Mouse (Mus musculus): ENCODE data around the gene Ntm.

Gene Ntm

GRCm38 (mm10) chr9:29136039-29136438 is 826.9 kb downstream of the Ntm start:
- peak; percentile 14 for DNase-seq (ENCODE audit: low read depth, low spot score)

GRCm38 (mm10) chr9:29130717-29131292 is 832.1 kb downstream of the Ntm start:
- DNase-seq (ENCODE audit: low read depth, low spot score) = no peak

GRCm38 (mm10) chr9:29130316-29130715 is 832.6 kb downstream of the Ntm start:
- peak; percentile 43 for DNase-seq (ENCODE audit: low read depth, low spot score)

DNA sequence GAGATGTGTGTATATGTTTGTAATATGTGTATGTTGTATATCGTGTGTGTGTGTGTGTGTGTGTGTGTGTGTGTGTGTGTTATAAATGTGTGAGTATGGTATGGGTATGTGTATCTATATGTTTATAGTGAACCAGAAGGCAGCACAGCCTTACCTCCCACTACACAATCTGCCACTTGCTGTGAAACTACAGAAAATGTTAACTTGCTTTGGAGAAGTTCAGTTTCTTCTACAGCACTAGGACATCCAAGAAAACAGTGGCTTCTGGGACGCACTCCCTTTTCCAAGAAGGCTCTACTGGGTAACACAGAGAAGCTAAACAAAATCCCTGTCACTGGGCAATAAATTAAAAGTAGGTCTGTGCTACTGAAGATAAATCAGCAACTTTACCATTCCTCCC is 834.5 kb downstream of the Ntm start:
- DNase-seq (ENCODE audit: low read depth, low spot score) = no peak

DNA sequence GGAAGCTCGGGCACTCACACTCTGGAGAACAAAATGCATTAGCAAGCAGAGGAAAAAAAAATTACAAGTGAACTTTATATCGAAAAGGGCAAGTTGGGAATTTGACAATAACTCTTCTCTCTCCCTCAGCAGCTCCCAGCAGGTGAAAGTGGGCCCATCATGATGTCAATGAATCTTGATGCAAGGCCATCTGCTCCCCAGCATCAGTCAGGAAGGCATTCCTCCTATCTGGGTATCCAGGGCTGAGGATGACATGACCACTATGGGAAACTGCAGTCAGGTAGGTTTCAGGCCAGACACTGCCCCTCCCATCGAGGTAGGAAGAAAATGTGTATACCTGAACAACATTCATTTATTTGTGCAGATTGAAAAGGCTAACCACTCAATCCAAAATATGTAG is 838.5 kb downstream of the Ntm start:
- DNase-seq (ENCODE audit: low read depth, low spot score) = no peak

DNA sequence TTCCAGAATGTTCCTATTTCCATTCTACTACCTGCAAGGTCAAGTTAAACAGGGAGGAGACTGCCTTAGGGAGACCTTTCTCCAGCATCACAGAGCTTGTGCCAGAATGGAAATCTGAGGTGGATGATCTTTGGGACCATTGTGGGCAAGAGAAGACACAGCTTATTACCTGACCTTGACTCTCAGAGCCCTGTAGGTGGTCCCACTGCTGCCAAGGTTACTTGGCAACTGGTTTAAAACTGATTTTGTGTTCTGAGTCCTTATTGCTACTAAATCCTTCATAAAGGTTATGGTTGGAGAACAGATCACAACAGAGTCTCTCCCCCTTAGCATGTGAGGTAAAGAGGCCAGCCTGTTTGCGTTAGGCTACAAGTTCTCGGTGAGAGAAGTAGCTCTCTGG is 839.1 kb downstream of the Ntm start:
- no peak for DNase-seq (ENCODE audit: low read depth, low spot score)

DNA sequence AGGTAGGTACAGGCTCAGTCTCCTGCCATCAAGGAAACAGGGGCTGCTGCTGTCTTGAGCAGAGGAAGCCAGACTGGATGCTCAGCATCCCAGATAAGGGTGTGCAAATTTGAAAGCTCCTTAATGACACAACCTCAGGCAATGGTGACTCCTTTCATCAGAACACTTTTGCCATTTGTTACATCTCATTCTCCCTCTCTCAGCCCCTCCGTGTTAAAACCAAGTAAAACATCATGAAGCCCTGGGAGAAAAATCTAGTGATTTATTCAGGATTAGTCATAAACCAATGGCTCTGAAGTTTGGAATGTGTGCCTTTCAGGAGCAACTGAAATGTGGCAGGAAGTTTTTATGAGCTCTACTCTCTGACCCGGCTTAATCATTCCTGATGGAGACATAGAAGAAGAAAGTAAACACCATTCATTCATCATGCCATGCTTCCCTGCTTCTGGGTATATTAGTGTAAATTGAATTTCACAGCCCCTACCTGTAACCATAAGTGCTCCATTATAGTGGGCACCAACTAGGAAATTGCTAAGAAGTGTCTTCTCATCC is 845.3 kb downstream of the Ntm start:
- no peak for DNase-seq (ENCODE audit: low read depth, low spot score)

DNA sequence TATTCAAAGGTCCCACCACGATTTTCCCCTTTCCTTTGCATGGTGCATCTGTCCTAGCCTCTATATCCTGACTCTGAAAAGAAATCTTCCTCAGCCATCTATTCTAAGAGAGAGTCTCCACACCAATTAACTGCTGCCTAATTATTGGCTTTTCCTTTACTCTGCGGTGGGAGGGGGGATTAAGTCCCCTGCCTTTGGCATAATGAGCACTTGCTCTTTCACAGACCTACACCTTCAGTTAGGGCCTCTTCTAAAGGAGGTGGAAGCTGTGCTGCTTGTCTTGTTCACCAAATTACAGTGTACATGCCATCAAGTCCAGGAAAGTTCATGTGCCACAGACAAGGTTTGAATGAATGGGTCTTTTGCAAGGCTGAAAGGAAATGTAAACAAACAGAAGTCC is 847.6 kb downstream of the Ntm start:
- DNase-seq (ENCODE audit: low read depth, low spot score) = no peak

- no peak for DNase-seq (ENCODE audit: low read depth, low spot score)
Observed at GRCm38 (mm10) chr9:29106771-29107170, 856.2 kb downstream of the Ntm start.

GRCm38 (mm10) chr9:29104442-29104841 is 858.5 kb downstream of the Ntm start:
- no peak for DNase-seq (ENCODE audit: low read depth, low spot score)

GRCm38 (mm10) chr9:29103993-29104392 is 858.9 kb downstream of the Ntm start:
- no peak for DNase-seq (ENCODE audit: low read depth, low spot score)

GRCm38 (mm10) chr9:29100624-29101023 is 862.3 kb downstream of the Ntm start:
- DNase-seq (ENCODE audit: low read depth, low spot score) = no peak

GRCm38 (mm10) chr9:29092443-29092842 is 870.5 kb downstream of the Ntm start:
- no peak for DNase-seq (ENCODE audit: low read depth, low spot score)

GRCm38 (mm10) chr9:29088657-29089056 is 874.3 kb downstream of the Ntm start:
- peak; percentile 26 for DNase-seq (ENCODE audit: low read depth, low spot score)

GRCm38 (mm10) chr9:29087656-29088055 is 875.3 kb downstream of the Ntm start:
- no peak for DNase-seq (ENCODE audit: low read depth, low spot score)

- no peak for DNase-seq (ENCODE audit: low read depth, low spot score)
Observed at GRCm38 (mm10) chr9:29087171-29087570, 875.8 kb downstream of the Ntm start.

GRCm38 (mm10) chr9:29075924-29076577 is 886.9 kb downstream of the Ntm start:
- DNase-seq (ENCODE audit: low read depth, low spot score) = no peak

DNA sequence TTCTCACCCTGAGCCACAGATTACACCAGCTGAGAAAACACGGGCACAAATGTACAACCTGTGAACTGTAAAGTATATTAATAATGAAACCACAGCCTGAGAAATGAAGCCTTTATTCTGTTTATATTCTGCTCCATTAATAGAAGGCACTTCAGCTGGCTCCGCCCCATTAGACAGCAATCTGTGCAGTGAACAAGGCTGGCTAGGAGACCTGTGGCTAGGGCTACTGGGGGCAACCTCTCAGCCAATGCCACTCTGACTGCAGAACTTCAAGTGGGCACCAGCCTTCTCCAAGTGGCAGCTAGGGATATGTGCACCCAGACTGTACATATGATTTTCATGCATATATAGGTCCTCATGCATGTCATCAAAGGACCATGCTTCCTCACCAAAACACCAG is 887.7 kb downstream of the Ntm start:
- DNase-seq (ENCODE audit: low read depth, low spot score) = no peak

- DNase-seq (ENCODE audit: low read depth, low spot score) = no peak
Observed at GRCm38 (mm10) chr9:29074494-29074893, 888.4 kb downstream of the Ntm start.

DNA sequence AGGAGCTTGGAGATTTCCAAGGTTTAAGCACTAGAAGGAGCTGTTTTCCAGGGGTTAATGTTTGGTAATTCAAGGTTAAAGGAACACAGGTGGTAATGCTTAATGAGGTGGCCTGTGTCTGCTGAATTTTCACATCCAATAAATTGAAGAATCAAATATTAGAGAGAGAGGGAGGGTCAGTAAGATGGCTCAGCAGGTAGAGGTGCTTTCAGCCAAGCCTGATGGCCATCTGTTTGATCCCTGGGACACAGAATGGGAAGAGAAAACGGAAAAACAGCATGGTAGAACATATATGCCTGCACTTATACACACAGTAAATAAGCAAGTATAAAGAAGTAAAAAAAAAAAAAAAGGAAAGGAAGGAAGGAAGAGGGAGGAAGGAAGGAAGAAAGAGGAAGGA is 890.9 kb downstream of the Ntm start:
- DNase-seq (ENCODE audit: low read depth, low spot score) = no peak

DNA sequence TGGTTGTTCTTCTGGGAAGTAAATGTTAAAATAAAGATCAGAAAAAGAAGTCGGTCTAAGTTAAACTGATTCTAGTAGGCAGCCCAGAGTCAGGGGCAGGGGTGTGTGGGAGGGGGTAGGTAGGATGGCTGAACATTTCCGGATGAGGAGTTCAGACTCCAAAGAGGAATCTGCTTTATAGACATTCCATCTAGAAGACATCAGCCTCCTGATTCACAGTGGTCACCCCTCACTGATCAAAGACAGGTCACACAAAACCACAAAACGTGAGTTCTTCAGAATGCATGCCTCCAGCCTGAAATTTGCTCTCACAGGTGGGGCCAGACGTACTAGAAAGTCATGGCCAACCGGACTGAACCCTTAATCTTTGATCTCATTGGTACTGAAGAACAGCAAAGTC is 895.4 kb downstream of the Ntm start:
- DNase-seq (ENCODE audit: low read depth, low spot score) = no peak

DNA sequence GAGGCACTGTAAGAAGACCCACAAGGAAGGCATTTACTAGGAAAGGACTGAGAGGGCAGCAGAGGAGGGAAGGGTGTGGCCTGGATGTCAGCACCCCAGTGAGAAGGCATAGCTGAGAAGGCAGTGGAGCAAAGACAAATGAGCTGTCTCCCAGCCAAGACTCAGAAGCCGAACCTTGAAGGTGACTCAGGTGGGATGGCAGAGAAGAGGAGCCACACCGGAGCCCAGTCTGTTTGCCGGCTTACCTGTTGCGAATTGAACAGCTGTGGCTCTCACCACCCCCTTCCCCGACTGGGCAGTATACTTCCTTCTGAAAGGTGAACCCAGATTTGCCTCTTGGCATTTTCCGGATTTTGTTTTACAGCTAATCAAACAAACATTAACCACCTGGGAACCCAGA is 902.6 kb downstream of the Ntm start:
- DNase-seq (ENCODE audit: low read depth, low spot score) = no peak

DNA sequence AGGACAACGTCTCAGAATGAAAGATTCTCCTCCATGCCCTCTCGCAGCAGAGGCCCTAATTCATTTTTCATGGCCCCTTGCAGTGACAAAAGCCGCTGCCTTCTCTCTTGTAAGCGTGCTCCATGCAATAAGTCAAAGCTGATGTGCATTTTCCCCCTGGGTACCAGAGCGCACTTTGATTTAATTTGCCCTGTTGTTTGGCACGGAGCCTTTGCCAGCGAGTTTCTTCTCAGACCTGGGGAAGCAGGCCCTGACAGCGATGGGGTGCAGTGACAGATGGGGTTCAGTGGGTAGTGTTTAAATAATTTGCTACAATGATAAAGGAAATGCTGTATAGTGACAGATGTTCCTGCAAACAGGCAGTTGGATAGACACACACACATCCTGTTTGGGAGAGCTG is 904.1 kb downstream of the Ntm start:
- DNase-seq (ENCODE audit: low read depth, low spot score) = no peak

- no peak for DNase-seq (ENCODE audit: low read depth, low spot score)
Observed at GRCm38 (mm10) chr9:29055637-29056036, 907.3 kb downstream of the Ntm start.
